ENCODE assay signal across 17 mouse cellular contexts in the genomic region with DNA sequence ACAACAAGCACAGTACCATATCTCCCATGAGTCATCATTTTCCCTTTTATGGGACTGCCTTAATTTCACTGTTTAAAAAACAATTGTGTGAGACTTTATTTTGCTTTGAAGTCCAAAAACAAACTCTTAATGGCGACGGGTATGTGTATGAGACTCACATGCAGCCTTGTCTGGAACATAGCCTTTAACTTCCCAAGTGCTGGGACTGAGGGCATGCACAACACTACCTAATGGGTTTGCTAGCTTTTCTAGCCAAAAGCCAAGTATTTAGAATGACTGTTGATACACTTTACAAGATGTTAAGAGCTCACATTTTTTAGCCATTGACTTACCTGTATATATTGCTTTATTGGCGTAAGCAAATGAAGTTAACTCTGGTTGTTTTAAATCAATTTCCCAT. TPM values are rescaled to one million over a fixed set of nuclear protein-coding genes. Genes with fewer than 3 reads are reported as not detected.
A peak's percentile ranks its signal among the peaks of the same experiment; 100 is the strongest.
DNase-seq lines count a peak whose midpoint lies in the region; ATAC-seq and TF ChIP-seq lines count a peak whose summit lies in the region.
"Had no signal": no experiment of that assay in that cellular context is flagged by ENCODE, and none has a peak within 500 bp of the region (broad histone marks: within the 10 kb centered on the region; RNA-seq: fewer than 3 reads in every experiment).

No protein-coding gene starts in this region.

- peaks cover 15% of the 10 kb centered on the region; the same call in 1 of the 2 replicates for H3K36me3 ChIP-seq in intestine, embryonic 15.5 days
- H3K36me3 ChIP-seq in intestine, postnatal 0 days (ENCODE audit: control insufficient read depth, insufficient read depth) = peaks cover 36% of the 10 kb centered on the region
- H3K36me3 ChIP-seq in ES-Bruce4 (ENCODE audit: control insufficient read depth, insufficient read depth, low read length, poor library complexity, severe bottlenecking) (peaks cover 58% of the 10 kb centered on the region), myocyte (ENCODE audit: control insufficient read depth, insufficient read depth) (peaks cover 69% of the 10 kb centered on the region)

- peaks cover 26% of the 10 kb centered on the region for H3K79me2 ChIP-seq in myocyte (ENCODE audit: control insufficient read depth, insufficient read depth)

- H3K4me1 ChIP-seq in intestine, embryonic 15.5 days (replicated peaks) = no peaks in the 10 kb centered on the region
- H3K4me1 ChIP-seq in intestine, postnatal 0 days (replicated peaks; ENCODE audit: control insufficient read depth, insufficient read depth, low read length) = no peaks in the 10 kb centered on the region
- no peaks in the 10 kb centered on the region for H3K4me1 ChIP-seq in ES-Bruce4 (ENCODE audit: control insufficient read depth, insufficient read depth, low read length)

- no peak for TF ChIP-seq CTCF in intestine, postnatal 0 days (IDR thresholded peaks at IDR 0.05; ENCODE audit: low read depth)
- TF ChIP-seq CTCF in ES-Bruce4 (IDR thresholded peaks at IDR 0.05; ENCODE audit: low read depth, low read length) = no peak

- TF ChIP-seq EP300 in ES-Bruce4 (IDR thresholded peaks at IDR 0.05; ENCODE audit: insufficient read depth, low read depth, low read length) = no peak

- DNase-seq in R1 (ENCODE audit: low read depth, low spot score) = peak; percentile 53
- DNase-seq in gastrocnemius, postnatal 14 days = no peak
- no peak for DNase-seq in right cerebral cortex, postnatal 4 days
- DNase-seq: adrenal gland, adult 8-10 months; cerebellum, adult 8-10 months; layer of hippocampus, postnatal 36 days; liver had no signal

- 74% methylated on average over 3 of the region's 3 CpGs for WGBS in intestine, embryonic 15.5 days
- WGBS in intestine, postnatal 0 days = 76% methylated on average over 3 of the region's 3 CpGs

- no peak overlapping the region for H3K4me2 ChIP-seq in intestine, embryonic 15.5 days (replicated peaks)
- H3K4me2 ChIP-seq in intestine, postnatal 0 days (replicated peaks; ENCODE audit: low read depth) = no peak overlapping the region
- no peak overlapping the region for H3K4me2 ChIP-seq in myocyte (ENCODE audit: low read depth)
- H3K4me2 ChIP-seq: embryonic facial prominence, embryonic 13.5 days; heart, embryonic 11.5 days; hindbrain, embryonic 13.5 days; midbrain, embryonic 13.5 days; neural tube, embryonic 15.5 days had no signal

- TF ChIP-seq POLR2A in ES-Bruce4 (IDR thresholded peaks at IDR 0.05; ENCODE audit: insufficient read depth, low read length) = no peak
- TF ChIP-seq POLR2A in myocyte (IDR thresholded peaks at IDR 0.05; ENCODE audit: insufficient read length, low read depth) = no peak

- H3K9me3 ChIP-seq in intestine, embryonic 15.5 days = no peaks in the 10 kb centered on the region
- H3K9me3 ChIP-seq in intestine, postnatal 0 days (ENCODE audit: control insufficient read depth) = no peaks in the 10 kb centered on the region
- H3K9me3 ChIP-seq in ES-Bruce4 (replicated peaks; ENCODE audit: control insufficient read depth, insufficient read depth, low read length, poor library complexity, severe bottlenecking) = no peaks in the 10 kb centered on the region
- H3K9me3 ChIP-seq: embryonic facial prominence, embryonic 13.5 days; hindbrain, embryonic 13.5 days; midbrain, embryonic 13.5 days; neural tube, embryonic 15.5 days had no signal

- no peaks in the 10 kb centered on the region for H3K27me3 ChIP-seq in intestine, embryonic 15.5 days (replicated peaks)
- no peaks in the 10 kb centered on the region for H3K27me3 ChIP-seq in intestine, postnatal 0 days (replicated peaks; ENCODE audit: control insufficient read depth, insufficient read depth, low read length)
- no peaks in the 10 kb centered on the region for H3K27me3 ChIP-seq in ES-Bruce4 (ENCODE audit: control insufficient read depth, insufficient read depth, low read length, poor library complexity, severe bottlenecking)
- no peaks in the 10 kb centered on the region for H3K27me3 ChIP-seq in myocyte (ENCODE audit: control insufficient read depth, insufficient read depth, insufficient read length)
- H3K27me3 ChIP-seq: embryonic facial prominence, embryonic 13.5 days; hindbrain, embryonic 13.5 days; midbrain, embryonic 13.5 days; neural tube, embryonic 15.5 days had no signal

- ATAC-seq in intestine, embryonic 15.5 days = peak; percentile 19; the same call in 1 of the 2 replicates
- no peak; the same call in 1 of the 2 replicates for ATAC-seq in intestine, postnatal 0 days
- ATAC-seq: forebrain, embryonic 16.5 days had no signal

- H3K27ac ChIP-seq in intestine, embryonic 15.5 days = no peak overlapping the region
- no peak overlapping the region for H3K27ac ChIP-seq in intestine, postnatal 0 days (ENCODE audit: low read depth, low read length)
- peak overlapping the region; percentile 59 for H3K27ac ChIP-seq in ES-Bruce4 (ENCODE audit: insufficient read depth, low read length)
- H3K27ac ChIP-seq: embryonic facial prominence, embryonic 13.5 days; hindbrain, embryonic 13.5 days; midbrain, embryonic 13.5 days; neural tube, embryonic 15.5 days had no signal

- intact Hi-C loops in gastrocnemius, postnatal 14 days (cut with DNase I; ENCODE audit: low total_unique reads) = no loop called here

- no peak overlapping the region for H3ac ChIP-seq in myocyte (ENCODE audit: control insufficient read depth, insufficient read length)

- H3K9ac ChIP-seq in intestine, embryonic 15.5 days = no peak overlapping the region
- no peak overlapping the region for H3K9ac ChIP-seq in intestine, postnatal 0 days (ENCODE audit: low read depth, low read length)
- H3K9ac ChIP-seq in ES-Bruce4 (ENCODE audit: low read depth, poor library complexity, severe bottlenecking) = no peak overlapping the region
- H3K9ac ChIP-seq: embryonic facial prominence, embryonic 13.5 days; hindbrain, embryonic 13.5 days; midbrain, embryonic 13.5 days; neural tube, embryonic 15.5 days had no signal

- H3K4me3 ChIP-seq in intestine, embryonic 15.5 days (replicated peaks) = no peak overlapping the region
- H3K4me3 ChIP-seq in intestine, postnatal 0 days (ENCODE audit: low read depth, low read length) = no peak overlapping the region
- no peak overlapping the region for H3K4me3 ChIP-seq in ES-Bruce4 (ENCODE audit: low read depth, low read length)
- H3K4me3 ChIP-seq in myocyte = no peak overlapping the region
- H3K4me3 ChIP-seq: embryonic facial prominence, embryonic 13.5 days; hindbrain, embryonic 13.5 days; midbrain, embryonic 13.5 days; neural tube, embryonic 15.5 days had no signal

TF ChIP-seq in myocyte, 11 proteins besides CTCF, POLR2A, EP300 and RAD21:
- TF ChIP-seq POLR2AphosphoS2 (IDR thresholded peaks at IDR 0.05; ENCODE audit: insufficient read length, low read depth) = peak; percentile 7
- TF ChIP-seq MYOD1 (IDR thresholded peaks at IDR 0.05; ENCODE audit: control insufficient read depth in 1 of 3, insufficient read length in 2 of 3, low read depth in 2 of 3) = no peak

RNA-seq across cellular contexts. Expression of gene Hnrnpa2b1, which starts 9.3 kb away (rescaled TPM):
- polyA plus RNA-seq in intestine, embryonic 15.5 days (2015; fragmentation: Nextera tagmentation; extraction: Ambion mirVana) = 1,529 and 1,675 TPM in 2 replicates
- polyA plus RNA-seq in intestine, postnatal 0 days (2015; fragmentation: Nextera tagmentation; extraction: Ambion mirVana) = 654 and 678 TPM in 2 replicates
- polyA plus RNA-seq in ES-Bruce4 (2011; ENCODE audit: insufficient read depth, insufficient read length, low read depth, missing spikeins) = 1,450 and 1,538 TPM in 2 replicates
- 275 TPM for polyA plus RNA-seq in myocyte (2012; fragmentation: generic; extraction: Trizol)
- total RNA-seq in gastrocnemius, postnatal 14 days (2021) = 100 to 1,000 TPM; 255 to 265 TPM

RNA-seq across cellular contexts. Expression of gene Cbx3, which starts 9.8 kb away (rescaled TPM):
- 342 and 418 TPM in 2 replicates for polyA plus RNA-seq in intestine, embryonic 15.5 days (2015; fragmentation: Nextera tagmentation; extraction: Ambion mirVana)
- polyA plus RNA-seq in intestine, postnatal 0 days (2015; fragmentation: Nextera tagmentation; extraction: Ambion mirVana) = 168 and 172 TPM in 2 replicates
- 341 and 361 TPM in 2 replicates for polyA plus RNA-seq in ES-Bruce4 (2011; ENCODE audit: insufficient read depth, insufficient read length, low read depth, missing spikeins)
- 35.6 TPM for polyA plus RNA-seq in myocyte (2012; fragmentation: generic; extraction: Trizol)
- total RNA-seq in gastrocnemius, postnatal 14 days (2021) = 10 to 100 TPM; 48.2 to 55.3 TPM

RNA-seq across cellular contexts. Expression of gene Nfe2l3, which starts 27.9 kb away (rescaled TPM):
- polyA plus RNA-seq in intestine, embryonic 15.5 days (2015; fragmentation: Nextera tagmentation; extraction: Ambion mirVana) = 1.9 TPM in 2 replicates
- 0.99 and 1.1 TPM in 2 replicates for polyA plus RNA-seq in intestine, postnatal 0 days (2015; fragmentation: Nextera tagmentation; extraction: Ambion mirVana)
- polyA plus RNA-seq in ES-Bruce4 (2011; ENCODE audit: insufficient read depth, insufficient read length, low read depth, missing spikeins) = 5.4 and 6.0 TPM in 2 replicates
- polyA plus RNA-seq in myocyte (2012; fragmentation: generic; extraction: Trizol) = 0.06 TPM
- under 1 TPM in 1 of 2 experiments, not detected in 1; 0.08 TPM for total RNA-seq in gastrocnemius, postnatal 14 days (2021)
- total RNA-seq: adrenal gland, adult 8-10 months had no signal
